9 mouse cellular contexts compared by ENCODE assay signal in genomic region chr7:16364319-16364718, GRCm38 (mm10). TPM values are rescaled to one million over a fixed set of nuclear protein-coding genes. Genes with fewer than 3 reads are reported as not detected.
A peak's percentile ranks its signal among the peaks of the same experiment; 100 is the strongest.
DNase-seq lines count a peak whose midpoint lies in the region; ATAC-seq and TF ChIP-seq lines count a peak whose summit lies in the region.
"Had no signal": no experiment of that assay in that cellular context is flagged by ENCODE, and none has a peak within 500 bp of the region (broad histone marks: within the 10 kb centered on the region; RNA-seq: fewer than 3 reads in every experiment).

No protein-coding gene starts in this region.

- peak overlapping the region; percentile 68 for H3K27ac ChIP-seq in forebrain, embryonic 15.5 days (replicated peaks)
- peak overlapping the region; percentile 76; the same call in 1 of the 2 replicates for H3K27ac ChIP-seq in olfactory bulb, adult 2 months (ENCODE audit: insufficient read depth, low read depth, low read length)
- H3K27ac ChIP-seq: embryonic facial prominence, embryonic 12.5 days had no signal

- peak; percentile 18 to 33 for DNase-seq in kidney, adult 8-10 months
- DNase-seq in kidney, postnatal 10 days = no peak
- no peak for DNase-seq in left cerebral cortex, adult 18-20 months (ENCODE audit: low spot score in 2 of 2)
- no peak for DNase-seq in adrenal gland, postnatal 10 days

- no peak for ATAC-seq in forebrain, embryonic 15.5 days (replicated peaks)
- ATAC-seq in monocyte, adult 5-6 weeks (replicated peaks; ENCODE audit: insufficient number of reproducible peaks, low FRiP score, low TSS enrichment, poor library complexity, severe bottlenecking) = no peak

- TF ChIP-seq POLR2A in olfactory bulb, adult 2 months (IDR thresholded peaks at IDR 0.05; ENCODE audit: insufficient read depth, low read depth, low read length) = no peak

- H3K9me3 ChIP-seq in E14TG2a.4 (ENCODE audit: low read length) = no peaks in the 10 kb centered on the region
- no peaks in the 10 kb centered on the region for H3K9me3 ChIP-seq in forebrain, embryonic 15.5 days
- H3K9me3 ChIP-seq: embryonic facial prominence, embryonic 12.5 days had no signal

- 85% methylated on average over 1 of the region's 1 CpGs for WGBS in forebrain, embryonic 15.5 days
- WGBS in olfactory bulb, adult 2 months = 44% methylated on average over 1 of the region's 1 CpGs

- no peak overlapping the region for H3K4me2 ChIP-seq in forebrain, embryonic 15.5 days (replicated peaks)
- H3K4me2 ChIP-seq: embryonic facial prominence, embryonic 12.5 days had no signal

- H3K4me1 ChIP-seq in E14TG2a.4 (replicated peaks; ENCODE audit: low read depth, low read length) = peaks cover 87% of the 10 kb centered on the region
- H3K4me1 ChIP-seq in forebrain, embryonic 15.5 days = peaks cover 16% of the 10 kb centered on the region
- peaks cover 7% of the 10 kb centered on the region for H3K4me1 ChIP-seq in olfactory bulb, adult 2 months (ENCODE audit: control insufficient read depth, insufficient read depth, low read length)
- H3K4me1 ChIP-seq: embryonic facial prominence, embryonic 12.5 days had no signal

- H3K36me3 ChIP-seq in E14TG2a.4 (ENCODE audit: insufficient read depth, low read length) = peaks cover 99% of the 10 kb centered on the region
- H3K36me3 ChIP-seq in forebrain, embryonic 15.5 days = peaks cover 42% of the 10 kb centered on the region

- no peak for TF ChIP-seq CTCF in E14TG2a.4 (conservative IDR thresholded peaks at IDR 0.05; ENCODE audit: low read length)
- TF ChIP-seq CTCF in olfactory bulb, adult 2 months (IDR thresholded peaks at IDR 0.05; ENCODE audit: insufficient read depth, low read depth, low read length) = no peak

- 0 out of 2 replicates have a peak overlapping the region, but pooled peaks have one; percentile 32 for H3K4me3 ChIP-seq in E14TG2a.4 (replicated peaks; ENCODE audit: low read length)
- no peak overlapping the region for H3K4me3 ChIP-seq in forebrain, embryonic 15.5 days
- H3K4me3 ChIP-seq in olfactory bulb, adult 2 months (ENCODE audit: insufficient read depth, low read depth, low read length) = no peak overlapping the region
- H3K4me3 ChIP-seq: embryonic facial prominence, embryonic 12.5 days had no signal

- H3K27me3 ChIP-seq in E14TG2a.4 (ENCODE audit: insufficient read depth, low read length) = no peaks in the 10 kb centered on the region
- no peaks in the 10 kb centered on the region for H3K27me3 ChIP-seq in forebrain, embryonic 15.5 days
- H3K27me3 ChIP-seq: embryonic facial prominence, embryonic 12.5 days had no signal

- no peak overlapping the region for H3K9ac ChIP-seq in forebrain, embryonic 15.5 days (replicated peaks)
- H3K9ac ChIP-seq: embryonic facial prominence, embryonic 12.5 days had no signal

RNA-seq across cellular contexts. Expression of gene Sae1, which starts 23.3 kb away (rescaled TPM):
- polyA plus RNA-seq in forebrain, embryonic 15.5 days (2015; fragmentation: Nextera tagmentation; extraction: Ambion mirVana) = 290 and 303 TPM in 2 replicates
- not detected in 2 replicates for polyA plus RNA-seq in olfactory bulb, adult 2 months (2012; ENCODE audit: insufficient read depth, insufficient read length, low replicate concordance, missing spikeins)
- total RNA-seq in left cerebral cortex, adult 18-20 months (2021) = 100 to 1,000 TPM; 114 to 119 TPM
- 108 to 150 TPM (median 134 TPM) in 3 replicates for total RNA-seq in monocyte, adult 5-6 weeks (2017)
- total RNA-seq in adrenal gland, postnatal 10 days (2021) = 10 to 100 TPM; 60.8 to 64.0 TPM

RNA-seq across cellular contexts. Expression of gene Zc3h4, which starts 36.4 kb away (rescaled TPM):
- 22.3 and 25.2 TPM in 2 replicates for polyA plus RNA-seq in forebrain, embryonic 15.5 days (2015; fragmentation: Nextera tagmentation; extraction: Ambion mirVana)
- 372 TPM in 1 of 2 replicates, not detected in the other for polyA plus RNA-seq in olfactory bulb, adult 2 months (2012; ENCODE audit: insufficient read depth, insufficient read length, low replicate concordance, missing spikeins)
- 10 to 100 TPM; 52.7 to 60.7 TPM for total RNA-seq in left cerebral cortex, adult 18-20 months (2021)
- total RNA-seq in monocyte, adult 5-6 weeks (2017) = 20.4 to 63.1 TPM (median 27.4 TPM) in 3 replicates
- 10 to 100 TPM; 44.0 to 54.3 TPM for total RNA-seq in adrenal gland, postnatal 10 days (2021)

RNA-seq across cellular contexts. Expression of gene Bbc3, which starts 56.1 kb away (rescaled TPM):
- 16.7 and 18.5 TPM in 2 replicates for polyA plus RNA-seq in forebrain, embryonic 15.5 days (2015; fragmentation: Nextera tagmentation; extraction: Ambion mirVana)
- polyA plus RNA-seq in olfactory bulb, adult 2 months (2012; ENCODE audit: insufficient read depth, insufficient read length, low replicate concordance, missing spikeins) = not detected in 2 replicates
- total RNA-seq in left cerebral cortex, adult 18-20 months (2021) = 10 to 100 TPM in 1 of 2 experiments, 1 to 10 TPM in 1; 7.5 to 11.8 TPM
- 26.4 to 30.9 TPM (median 30.1 TPM) in 3 replicates for total RNA-seq in monocyte, adult 5-6 weeks (2017)
- total RNA-seq in adrenal gland, postnatal 10 days (2021) = 10 to 100 TPM in 1 of 2 experiments, 1 to 10 TPM in 1; 7.9 to 13.9 TPM

Comparison
In these comparisons a context has a peak if more than half of its experiments do, and no peak if none do; other contexts are left out.
1. DNase-seq: peak in kidney, adult 8-10 months (2 of 2); none in kidney, postnatal 10 days (single experiment), left cerebral cortex, adult 18-20 months (0 of 2) and adrenal gland, postnatal 10 days (single experiment).